Mouse (Mus musculus) kidney, postnatal 0 days (tissue): Measurements from ENCODE around the gene Grap2. TPM values are rescaled to one million over a fixed set of nuclear protein-coding genes. Genes with fewer than 3 reads are reported as not detected.
"Not testable (repeated sequence)": the region's sequence is repeated elsewhere in the genome, so short reads cannot be mapped to it uniquely, and the experiment has no call there.

ENCODE experiments used
- ATAC-seq: fragments of 200-750 bp; cut with Nextera tagmentation; replicated peaks from 2 replicates; pipeline ENCODE4 v1.8.0; 2017; ENCODE audit warnings: low read depth, moderate number of reproducible peaks, moderate TSS enrichment, moderate library complexity; ENCODE audit not compliant: low FRiP score
- DNase-seq: peaks from one replicate; pipeline ENCODE4 v3.0.0-alpha.2; 2016; ENCODE audit warnings: low spot score
- H3K27ac ChIP-seq: fragments of 300-500 bp; sonication (generic); 2 replicates; pipeline ENCODE4 v1.5.1; 2014; ENCODE audit warnings: mild to moderate bottlenecking
- H3K27me3 ChIP-seq: fragments of 300-500 bp; sonication (generic); 2 replicates; pipeline ENCODE4 v1.6.1; 2014; ENCODE audit warnings: low read length, mixed read lengths; ENCODE audit not compliant: insufficient read depth
- H3K36me3 ChIP-seq: fragments of 300-500 bp; sonication (generic); 2 replicates; pipeline ENCODE4 v1.6.1; 2014; ENCODE audit warnings: low read length, mixed read lengths; ENCODE audit not compliant: insufficient read depth
- H3K4me1 ChIP-seq: fragments of 300-500 bp; sonication (generic); replicated peaks from 2 replicates; pipeline ENCODE4 v1.6.1; 2014; ENCODE audit warnings: antibody characterized with exemption, low read length, mixed read lengths; ENCODE audit not compliant: insufficient read depth
- H3K4me2 ChIP-seq: fragments of 300-500 bp; sonication (generic); 2 replicates; pipeline ENCODE4 v1.6.1; 2014; ENCODE audit warnings: mild to moderate bottlenecking, low read length, moderate library complexity, mixed read lengths
- H3K4me3 ChIP-seq: fragments of 300-500 bp; sonication (generic); replicated peaks from 2 replicates; pipeline ENCODE4 v1.5.1; 2014; ENCODE audit warnings: low read depth, low read length
- H3K9ac ChIP-seq: fragments of 300-500 bp; sonication (generic); 2 replicates; pipeline ENCODE4 v1.6.1; 2014; ENCODE audit warnings: low read depth, low read length
- H3K9me3 ChIP-seq: fragments of 300-500 bp; sonication (generic); replicated peaks from 2 replicates; pipeline ENCODE4 v1.6.1; 2016; ENCODE audit warnings: low read length, inconsistent platforms, mixed read lengths
- CTCF ChIP-seq: IDR thresholded peaks from 2 replicates; pipeline ENCODE4 v1.5.1; 2016; ENCODE audit warnings: antibody characterized with exemption, low read depth, mild to moderate bottlenecking, moderate library complexity
- WGBS: fragments of 180-500 bp; shearing (Covaris S2); extraction: QIAGEN DNeasy Blood & Tissue Kit; methylation state at CpG from one replicate; pipeline ENCODE4 v1.1.7; 2014; 5-methylcytosine and 5-hydroxymethylcytosine counted together
- polyA plus RNA-seq: library from polyadenylated mRNA; unstranded; fragments of >200 nt; fragmentation: Nextera tagmentation; extraction: Ambion mirVana; gene quantifications from 2 replicates; pipeline ENCODE4 v1.2.1, GENCODE M21; 2015

Gene Grap2
- polyA plus RNA-seq, 1 experiment from 2014 or later, result 0.09 TPM

DNA sequence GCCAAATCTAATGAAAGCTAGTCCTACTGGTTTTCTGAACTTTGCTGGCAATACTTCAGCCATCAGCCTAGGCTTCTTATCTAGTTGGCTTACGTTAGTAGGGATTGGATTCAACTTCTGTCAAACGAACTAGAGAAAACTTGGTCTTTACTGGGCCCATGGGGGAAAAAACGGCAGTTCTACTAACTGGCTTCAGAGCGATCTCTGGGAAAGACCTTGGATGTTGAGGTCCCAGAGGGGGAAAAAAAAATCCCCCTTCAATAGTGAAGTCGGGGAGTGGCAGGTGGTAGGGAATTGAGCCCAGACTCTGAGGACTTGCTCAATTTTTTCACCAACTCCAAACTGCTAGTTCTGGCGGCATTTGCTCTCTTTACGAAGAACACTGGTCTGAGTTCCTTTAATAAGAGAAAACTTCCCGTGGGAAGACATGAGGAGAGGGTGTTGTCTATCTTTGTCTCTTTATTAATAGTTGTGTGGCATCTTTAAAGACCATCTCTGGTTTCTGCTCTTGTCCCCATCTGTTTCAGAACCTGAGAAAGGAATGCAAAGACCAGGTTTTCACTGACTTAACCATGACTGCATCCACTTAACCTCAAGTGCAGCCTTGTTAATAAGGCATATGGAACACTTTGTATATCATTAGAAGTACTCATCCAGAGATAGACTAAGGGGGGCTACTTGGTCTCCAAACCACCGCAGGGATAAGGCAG is 572 bp downstream of the Grap2 start:
- WGBS, result 79% methylated on average over 9 of the region's 9 CpGs
- no peak overlapping the region for H3K4me2 ChIP-seq

DNA sequence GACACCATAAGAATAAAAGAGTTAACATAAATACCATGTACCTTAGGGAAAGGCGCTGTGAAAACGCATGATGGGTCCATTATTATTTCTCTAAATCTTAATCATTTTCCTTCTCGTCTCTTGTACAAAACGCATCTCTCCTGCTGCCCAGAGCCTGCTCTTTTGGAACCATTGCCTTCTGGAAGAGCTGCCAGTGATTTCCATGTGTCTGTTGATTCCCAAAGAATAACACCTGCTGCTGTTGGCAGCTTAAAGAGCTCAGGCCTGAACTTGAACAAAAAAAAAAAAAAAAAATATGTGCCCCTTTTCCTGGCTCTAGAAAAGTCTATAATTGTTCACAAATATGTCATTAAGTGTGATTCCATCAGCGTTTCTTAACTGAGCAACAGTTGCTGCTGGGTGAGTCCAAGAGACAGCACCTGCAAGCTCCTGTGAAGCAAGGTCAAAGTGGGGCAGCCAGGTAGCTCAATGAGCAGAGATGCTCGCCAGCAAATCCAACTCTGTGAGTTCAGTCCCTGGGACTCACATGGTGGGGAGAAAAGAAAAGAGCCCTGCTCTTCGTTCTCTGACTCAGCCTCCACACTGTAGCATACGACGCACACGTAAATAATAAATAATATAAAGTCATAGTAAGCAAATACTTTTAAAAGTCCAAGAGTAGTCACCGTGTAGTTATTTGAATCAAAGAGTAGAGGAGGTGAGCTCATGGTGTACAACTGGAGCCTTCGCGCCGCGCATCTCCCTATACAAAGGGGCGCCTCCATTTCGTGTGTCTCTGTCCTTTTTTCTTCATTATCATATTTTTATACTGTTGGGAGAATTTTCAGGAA is 2.0 kb downstream of the Grap2 start:
- Histone ChIP-seq H3K4me2 (no peak overlapping the region), H3K4me3 (no peak overlapping the region), H3K4me1 (no peaks in the 10 kb centered on the region), H3K36me3 (no peaks in the 10 kb centered on the region), H3K27me3 (no peaks in the 10 kb centered on the region; the same call in 1 of the 2 replicates), H3K27ac (no peak overlapping the region), H3K9me3 (no peaks in the 10 kb centered on the region), H3K9ac (no peak overlapping the region)
- DNase-seq (no peak), ATAC-seq (no peak)
- WGBS, result 93% methylated on average over 17 of the region's 17 CpGs
- no peak for TF ChIP-seq CTCF

More for the DNA sequence above, 572 bp downstream of the Grap2 start:
- no peaks in the 10 kb centered on the region for H3K36me3 ChIP-seq
- no peak overlapping the region for H3K9ac ChIP-seq
- ATAC-seq, result no peak
- TF ChIP-seq CTCF, result no peak
- H3K27me3 ChIP-seq, result no peaks in the 10 kb centered on the region; the same call in 1 of the 2 replicates
- H3K9me3 ChIP-seq, result no peaks in the 10 kb centered on the region
- no peak overlapping the region for H3K27ac ChIP-seq
- DNase-seq, result no peak
- H3K4me1 ChIP-seq, result no peaks in the 10 kb centered on the region
- H3K4me3 ChIP-seq, result no peak overlapping the region

DNA sequence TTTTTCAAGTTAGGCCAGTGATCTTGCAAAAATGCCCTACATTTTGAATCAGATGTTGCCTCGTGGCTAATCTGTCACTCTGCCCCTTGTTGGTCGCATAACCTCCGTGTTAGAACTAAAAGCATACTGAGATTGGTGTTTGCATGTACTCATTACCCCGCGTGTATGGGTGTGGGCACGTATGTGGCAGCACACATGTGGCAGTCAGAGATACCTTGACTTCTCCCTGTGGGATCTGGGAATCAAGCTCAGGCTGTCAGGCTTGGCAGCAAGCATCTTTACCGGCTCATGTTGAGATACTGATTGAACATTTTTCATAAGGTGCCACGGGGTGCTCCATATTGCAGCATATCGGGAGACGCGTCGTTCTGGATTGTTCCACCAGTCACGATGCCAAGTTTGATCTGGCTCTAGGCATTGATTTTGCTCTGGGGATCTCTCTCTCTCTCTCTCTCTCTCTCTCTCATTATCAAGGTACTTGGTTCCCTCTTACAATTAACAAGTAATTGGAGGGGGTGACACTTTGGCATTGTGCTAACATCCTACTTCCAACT is 3.5 kb downstream of the Grap2 start:
- no peak for DNase-seq
- ATAC-seq, result no peak
- Histone ChIP-seq H3K27ac (no peak overlapping the region), H3K9me3 (no peaks in the 10 kb centered on the region), H3K9ac (no peak overlapping the region), H3K4me2 (no peak overlapping the region), H3K4me3 (no peak overlapping the region), H3K4me1 (no peaks in the 10 kb centered on the region), H3K36me3 (no peaks in the 10 kb centered on the region), H3K27me3 (no peaks in the 10 kb centered on the region; the same call in 1 of the 2 replicates)
- WGBS, result 93% methylated on average over 13 of the region's 13 CpGs
- no peak for TF ChIP-seq CTCF

DNA sequence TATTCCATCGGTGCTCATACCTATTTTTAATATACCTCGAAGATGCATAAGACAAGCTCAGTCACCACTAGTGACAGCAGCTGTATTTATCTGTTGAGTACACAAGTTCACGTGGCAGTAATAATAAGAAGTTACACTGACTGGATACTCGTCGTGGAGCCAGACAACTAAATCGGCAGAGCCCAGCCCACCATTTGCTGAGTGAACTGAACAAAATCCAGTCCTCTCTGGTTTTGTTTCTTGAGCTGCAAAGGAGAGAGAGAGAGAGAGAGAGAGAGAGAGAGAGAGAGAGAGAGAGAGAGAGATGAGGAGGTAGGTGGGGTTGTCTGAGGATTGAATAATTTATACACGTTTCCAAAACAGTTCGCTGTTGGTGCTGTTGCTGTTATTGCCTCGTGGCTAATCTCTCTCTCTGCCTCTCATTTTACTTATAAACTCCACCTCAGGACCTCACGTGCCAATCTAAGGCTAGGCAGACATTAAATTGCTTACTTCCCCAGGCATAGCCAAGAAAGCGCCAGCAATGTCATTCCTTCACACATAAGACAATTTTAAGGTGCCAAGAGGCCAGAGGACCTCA is 4.1 kb downstream of the Grap2 start:
- Histone ChIP-seq H3K4me3 (no peak overlapping the region), H3K9me3 (no peaks in the 10 kb centered on the region), H3K4me2 (no peak overlapping the region), H3K36me3 (no peaks in the 10 kb centered on the region), H3K27ac (no peak overlapping the region), H3K27me3 (no peaks in the 10 kb centered on the region; the same call in 1 of the 2 replicates), H3K4me1 (no peaks in the 10 kb centered on the region), H3K9ac (no peak overlapping the region)
- TF ChIP-seq CTCF, result no peak
- ATAC-seq, result no peak
- WGBS, result 73% methylated on average over 11 of the region's 11 CpGs
- DNase-seq, result no peak

DNA sequence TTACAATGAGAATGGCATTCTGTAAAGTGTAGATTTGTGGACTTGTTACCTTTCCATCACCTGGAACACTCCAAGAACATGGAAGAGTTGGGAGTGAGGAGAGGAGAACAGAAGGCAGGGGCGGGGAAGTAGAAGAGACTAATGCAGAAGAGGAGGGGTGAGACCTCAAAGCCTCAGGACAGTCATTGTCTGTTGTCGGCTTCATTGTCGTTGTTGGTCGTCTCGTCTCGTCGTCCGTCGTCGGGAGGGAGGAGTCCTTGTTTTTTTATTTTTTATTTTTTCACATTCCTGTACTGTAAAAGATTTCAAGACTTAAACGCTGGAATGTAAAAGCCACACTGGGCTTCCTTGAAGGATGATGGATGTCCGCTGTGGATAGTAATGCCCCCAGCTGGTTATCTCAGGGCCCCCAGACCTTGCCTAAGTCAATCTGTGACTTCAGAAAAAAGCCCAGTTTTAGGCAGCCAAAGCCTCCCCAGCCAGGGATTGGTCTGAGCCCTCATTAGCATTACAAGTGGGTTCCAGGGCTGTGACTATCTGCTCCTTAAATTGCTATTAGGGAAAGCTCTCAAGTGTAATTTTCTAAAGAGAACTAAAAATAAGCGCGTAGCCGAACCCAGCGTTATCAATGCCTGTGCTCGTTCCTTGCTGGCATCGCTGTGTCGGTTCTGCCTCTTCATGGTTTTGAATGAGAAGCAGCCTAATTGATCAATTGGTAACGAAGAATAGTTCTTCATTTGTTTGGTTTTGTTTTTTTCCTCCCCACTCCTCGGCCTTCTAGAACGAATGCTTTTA is 5.0 kb downstream of the Grap2 start:
- Histone ChIP-seq H3K27me3 (no peaks in the 10 kb centered on the region; the same call in 1 of the 2 replicates), H3K4me1 (no peaks in the 10 kb centered on the region), H3K4me3 (no peak overlapping the region), H3K4me2 (no peak overlapping the region), H3K9ac (no peak overlapping the region), H3K27ac (no peak overlapping the region), H3K9me3 (no peaks in the 10 kb centered on the region), H3K36me3 (no peaks in the 10 kb centered on the region)
- ATAC-seq (no peak), DNase-seq (no peak)
- TF ChIP-seq CTCF, result no peak
- WGBS, result 17% methylated on average over 22 of the region's 22 CpGs

DNA sequence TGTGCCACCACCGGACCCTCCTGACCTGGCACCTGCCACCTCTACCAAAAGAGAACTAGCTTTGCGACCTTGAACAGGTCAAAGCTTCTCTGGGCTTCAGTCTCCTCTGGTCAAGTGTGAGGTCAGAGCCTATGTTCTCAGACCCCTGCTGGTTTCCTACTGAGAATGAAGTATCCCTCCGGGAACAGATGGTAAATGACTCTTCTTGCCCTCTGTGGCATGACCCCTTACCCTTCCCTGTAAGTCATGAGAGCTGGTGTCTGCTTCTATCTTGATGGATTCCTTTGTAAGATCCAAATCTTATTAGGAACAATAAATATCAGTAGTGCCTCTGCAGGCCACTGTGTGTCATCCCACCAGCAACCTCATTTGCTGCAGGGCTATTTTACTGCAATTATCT is 6.7 kb downstream of the Grap2 start:
- 51% methylated on average over 3 of the region's 3 CpGs for WGBS
- Histone ChIP-seq H3K9ac (no peak overlapping the region), H3K27ac (no peak overlapping the region), H3K4me1 (no peaks in the 10 kb centered on the region), H3K4me3 (no peak overlapping the region), H3K27me3 (no peaks in the 10 kb centered on the region; the same call in 1 of the 2 replicates), H3K9me3 (no peaks in the 10 kb centered on the region), H3K36me3 (no peaks in the 10 kb centered on the region), H3K4me2 (no peak overlapping the region)
- ATAC-seq, result no peak
- DNase-seq, result no peak
- TF ChIP-seq CTCF, result no peak

DNA sequence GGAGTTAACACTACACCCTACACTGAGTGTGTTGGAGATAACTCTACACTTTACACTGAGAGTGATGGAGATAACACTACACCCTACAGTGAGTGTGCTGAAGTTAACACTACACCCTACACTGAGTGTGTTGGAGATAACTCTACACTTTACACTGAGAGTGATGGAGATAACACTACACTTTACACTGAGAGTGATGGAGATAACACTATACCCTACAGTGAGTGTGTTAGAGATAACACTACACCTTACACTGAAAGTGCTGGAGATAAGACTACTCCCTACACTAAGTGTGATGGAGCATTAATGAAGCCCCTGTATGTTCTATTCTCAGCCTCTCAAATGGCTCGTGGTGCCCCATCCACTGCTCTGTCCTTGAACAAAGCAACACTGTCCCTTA is 8.2 kb downstream of the Grap2 start:
- not testable (repeated sequence) for H3K27ac ChIP-seq, DNase-seq, H3K4me3 ChIP-seq, H3K9me3 ChIP-seq, H3K27me3 ChIP-seq, H3K4me1 ChIP-seq, H3K4me2 ChIP-seq, H3K36me3 ChIP-seq, ATAC-seq, H3K9ac ChIP-seq
- WGBS, result 77% methylated on average over 1 of the region's 1 CpGs
